Mouse (Mus musculus) liver, embryonic 14.5 days (tissue): ENCODE results near the gene Scyl1. TPM values are rescaled to one million over a fixed set of nuclear protein-coding genes. Genes with fewer than 3 reads are reported as not detected.
A peak's percentile ranks its signal among the peaks of the same experiment; 100 is the strongest.

Source experiments
- ATAC-seq: fragments of 200-750 bp; cut with Nextera tagmentation; 2 replicates; pipeline ENCODE4 v1.8.0; 2017; ENCODE audit warnings: moderate number of reproducible peaks, mild to moderate bottlenecking, moderate library complexity; ENCODE audit not compliant: insufficient read depth
- DNase-seq, 3 experiments: peaks; one replicate each; pipeline ENCODE4 v3.0.0-alpha.2; 2012 to 2013; ENCODE audit warnings: low read depth in 3 of 3, low spot score in 3 of 3
- H3K27ac ChIP-seq: fragments of 300-500 bp; sonication (generic); 2 replicates; pipeline ENCODE4 v1.5.1; 2014; ENCODE audit warnings: moderate library complexity, mild to moderate bottlenecking, control low read depth, inconsistent platforms
- H3K27me3 ChIP-seq: fragments of 300-500 bp; sonication (generic); 2 replicates; pipeline ENCODE4 v1.6.1; 2014; ENCODE audit warnings: mild to moderate bottlenecking, low read length, moderate library complexity; ENCODE audit not compliant: control insufficient read depth, insufficient read depth
- H3K36me3 ChIP-seq: fragments of 300-500 bp; sonication (generic); replicated peaks from 2 replicates; pipeline ENCODE4 v1.6.1; 2014; ENCODE audit warnings: low read depth; ENCODE audit not compliant: control insufficient read depth, insufficient read depth
- H3K4me1 ChIP-seq, 2 experiments: fragments of 200-500 bp in 1 of 2; fragments of 300-500 bp in 1 of 2; sonication (generic) in 1 of 2; replicated peaks; 2 replicates each; pipeline ENCODE4 v1.6.1; 2012 to 2014; ENCODE audit warnings: antibody characterized with exemption in 1 of 2, inconsistent platforms in 1 of 2, low read length in 1 of 2; ENCODE audit not compliant: control insufficient read depth in 2 of 2, insufficient read depth in 2 of 2
- H3K4me2 ChIP-seq: fragments of 300-500 bp; sonication (generic); 2 replicates; pipeline ENCODE4 v1.6.1; 2014; ENCODE audit warnings: low read depth, mild to moderate bottlenecking, control low read depth, moderate library complexity
- H3K4me3 ChIP-seq, 2 experiments: fragments of 200-500 bp in 1 of 2; fragments of 300-500 bp in 1 of 2; sonication (generic) in 1 of 2; 2 replicates each; pipeline ENCODE4 v1.5.1; 2012 to 2014; ENCODE audit warnings: low read depth in 2 of 2, low read length in 2 of 2, mild to moderate bottlenecking in 2 of 2, control low read depth in 1 of 2, inconsistent platforms in 1 of 2, moderate library complexity in 1 of 2; ENCODE audit not compliant: insufficient read depth in 1 of 2
- H3K9ac ChIP-seq: fragments of 300-500 bp; sonication (generic); replicated peaks from 2 replicates; pipeline ENCODE4 v1.6.1; 2014; ENCODE audit warnings: mild to moderate bottlenecking, control low read depth, moderate library complexity
- H3K9me3 ChIP-seq: fragments of 300-500 bp; sonication (generic); 2 replicates; pipeline ENCODE4 v1.6.1; 2016; ENCODE audit warnings: low read length, mixed read lengths; ENCODE audit not compliant: control insufficient read depth
- CTCF ChIP-seq: IDR thresholded peaks from 2 replicates; pipeline ENCODE4 v1.5.1; 2016; ENCODE audit warnings: antibody characterized with exemption, low read depth, control low read depth
- EP300 ChIP-seq: IDR thresholded peaks from 2 replicates; pipeline ENCODE4 v1.6.1; 2016; ENCODE audit warnings: antibody characterized with exemption, low read depth
- WGBS: fragments of 180-500 bp; shearing (Covaris S2); extraction: QIAGEN DNeasy Blood & Tissue Kit; methylation state at CpG from one replicate; pipeline ENCODE4 v1.1.7; 2014; ENCODE audit not compliant: insufficient replicate concordance; 5-methylcytosine and 5-hydroxymethylcytosine counted together
- polyA plus RNA-seq, 2 experiments: library from polyadenylated mRNA; depleted of rRNA in 1 of 2; stranded (reverse) in 1 of 2; unstranded in 1 of 2; fragments of >200 nt; fragmentation: Nextera tagmentation in 1 of 2; extraction: Ambion mirVana in 1 of 2; gene quantifications; 2 replicates each; pipeline versions ENCODE4 v1.2.1 to v1.2.3; 2012 to 2014

The Scyl1 gene
- polyA plus RNA-seq, 2 experiments, result 15.8 to 27.1 TPM

GRCm38 (mm10) chr19:5787920-5788319 lies 16.7 kb upstream of the Scyl1 start:
- ATAC-seq (no peak), DNase-seq (no peak)
- Histone ChIP-seq H3K4me2 (no peak overlapping the region), H3K9ac (no peak overlapping the region), H3K4me3 (no peak overlapping the region), H3K27me3 (no peaks in the 10 kb centered on the region), H3K4me1 (peaks cover 0 to 13% of the 10 kb centered on the region in 2 experiments; a peak in 3 of 4 replicates), H3K9me3 (no peaks in the 10 kb centered on the region), H3K27ac (no peak overlapping the region), H3K36me3 (no peaks in the 10 kb centered on the region)
- TF ChIP-seq EP300 (no peak), CTCF (no peak)
- 83% methylated on average over 7 of the region's 7 CpGs for WGBS

GRCm38 (mm10) chr19:5787128-5787635 lies 16.0 kb upstream of the Scyl1 start:
- Histone ChIP-seq H3K27me3 (no peaks in the 10 kb centered on the region), H3K4me1 (peaks cover 0 to 9% of the 10 kb centered on the region in 2 experiments; a peak in 2 of 4 replicates), H3K9ac (no peak overlapping the region), H3K27ac (no peak overlapping the region), H3K9me3 (no peaks in the 10 kb centered on the region), H3K36me3 (no peaks in the 10 kb centered on the region), H3K4me3 (no peak overlapping the region), H3K4me2 (0 out of 2 replicates have a peak overlapping the region, but pooled peaks have one; percentile 20)
- ATAC-seq (peak; percentile 66; the same call in 1 of the 2 replicates), DNase-seq (peak; percentile 66 to 76 (median 71))
- 5% methylated on average over 8 of the region's 8 CpGs for WGBS
- TF ChIP-seq CTCF, result peak; percentile 90
- no peak for TF ChIP-seq EP300

GRCm38 (mm10) chr19:5786441-5787114 lies 15.4 kb upstream of the Scyl1 start:
- H3K27ac ChIP-seq, result peak overlapping the region; percentile 19; the same call in 1 of the 2 replicates
- no peaks in the 10 kb centered on the region for H3K36me3 ChIP-seq
- H3K27me3 ChIP-seq, result no peaks in the 10 kb centered on the region

GRCm38 (mm10) chr19:5784958-5785577 lies 13.8 kb upstream of the Scyl1 start:
- no peak for DNase-seq
- H3K4me2 ChIP-seq, result no peak overlapping the region

More at GRCm38 (mm10) chr19:5786441-5787114, 15.4 kb upstream of the Scyl1 start:
- ATAC-seq (peak; percentile 78), DNase-seq (peak; percentile 72 to 74 (median 73))
- Histone ChIP-seq H3K9ac (0 out of 2 replicates have a peak overlapping the region, but pooled peaks have one; percentile 13), H3K4me1 (peaks cover 0 to 9% of the 10 kb centered on the region in 2 experiments; a peak in 2 of 4 replicates), H3K4me3 (no peak overlapping the region), H3K4me2 (0 out of 2 replicates have a peak overlapping the region, but pooled peaks have one; percentile 6), H3K9me3 (no peaks in the 10 kb centered on the region)
- TF ChIP-seq CTCF, result peak; percentile 96
- TF ChIP-seq EP300, result no peak
- WGBS, result 6% methylated on average over 12 of the region's 12 CpGs

GRCm38 (mm10) chr19:5782121-5782520 lies 10.9 kb upstream of the Scyl1 start:
- WGBS, result 44% methylated on average over 1 of the region's 1 CpGs
- no peaks in the 10 kb centered on the region for H3K27me3 ChIP-seq
- H3K27ac ChIP-seq, result no peak overlapping the region
- no peak overlapping the region for H3K9ac ChIP-seq
- ATAC-seq (no peak), DNase-seq (no peak)
- H3K4me1 ChIP-seq, result peaks cover 0 to 3% of the 10 kb centered on the region in 2 experiments; a peak in 2 of 4 replicates
- H3K4me2 ChIP-seq, result no peak overlapping the region
- no peaks in the 10 kb centered on the region for H3K36me3 ChIP-seq
- no peak overlapping the region for H3K4me3 ChIP-seq
- H3K9me3 ChIP-seq, result no peaks in the 10 kb centered on the region
- no peak for TF ChIP-seq CTCF
- TF ChIP-seq EP300, result no peak

More at GRCm38 (mm10) chr19:5784958-5785577, 13.8 kb upstream of the Scyl1 start:
- Histone ChIP-seq H3K4me1 (peaks cover 0 to 9% of the 10 kb centered on the region in 2 experiments; a peak in 2 of 4 replicates), H3K9ac (no peak overlapping the region), H3K9me3 (no peaks in the 10 kb centered on the region), H3K4me3 (no peak overlapping the region), H3K27ac (no peak overlapping the region), H3K27me3 (no peaks in the 10 kb centered on the region), H3K36me3 (no peaks in the 10 kb centered on the region)
- 65% methylated on average over 10 of the region's 10 CpGs for WGBS
- ATAC-seq, result no peak
- no peak for TF ChIP-seq EP300
- no peak for TF ChIP-seq CTCF
